Mouse (Mus musculus) heart, embryonic 12.5 days (tissue): Measurements from ENCODE around the gene Gm45233. TPM values are rescaled to one million over a fixed set of nuclear protein-coding genes. Genes with fewer than 3 reads are reported as not detected.
A peak's percentile ranks its signal among the peaks of the same experiment; 100 is the strongest.

ENCODE experiments used
- ATAC-seq: fragments of 200-750 bp; cut with Nextera tagmentation; 2 replicates; pipeline ENCODE4 v1.8.0; 2017; ENCODE audit warnings: moderate TSS enrichment, moderate library complexity; ENCODE audit not compliant: insufficient number of reproducible peaks, low FRiP score
- H3K27ac ChIP-seq: fragments of 300-500 bp; sonication (generic); 2 replicates; pipeline ENCODE4 v1.5.1; 2016; ENCODE audit warnings: mild to moderate bottlenecking, moderate library complexity; ENCODE audit not compliant: poor library complexity, severe bottlenecking
- H3K27me3 ChIP-seq: fragments of 300-500 bp; sonication (generic); replicated peaks from 2 replicates; pipeline ENCODE4 v1.6.1; 2016; ENCODE audit warnings: mild to moderate bottlenecking, moderate library complexity
- H3K36me3 ChIP-seq: fragments of 300-500 bp; sonication (generic); 2 replicates; pipeline ENCODE4 v1.6.1; 2016; ENCODE audit warnings: mild to moderate bottlenecking, moderate library complexity
- H3K4me1 ChIP-seq: fragments of 300-500 bp; sonication (generic); replicated peaks from 2 replicates; pipeline ENCODE4 v1.6.1; 2016; ENCODE audit warnings: mild to moderate bottlenecking
- H3K4me2 ChIP-seq: fragments of 300-500 bp; sonication (generic); 2 replicates; pipeline ENCODE4 v1.6.1; 2016; ENCODE audit warnings: mild to moderate bottlenecking, moderate library complexity
- H3K4me3 ChIP-seq: fragments of 300-500 bp; sonication (generic); 2 replicates; pipeline ENCODE4 v1.5.1; 2016; ENCODE audit warnings: mild to moderate bottlenecking
- H3K9ac ChIP-seq: fragments of 300-500 bp; sonication (generic); 2 replicates; pipeline ENCODE4 v1.6.1; 2016; ENCODE audit warnings: mild to moderate bottlenecking, moderate library complexity
- H3K9me3 ChIP-seq: fragments of 300-500 bp; sonication (generic); replicated peaks from 2 replicates; pipeline ENCODE4 v1.6.1; 2016; ENCODE audit warnings: mild to moderate bottlenecking, moderate library complexity
- WGBS: fragments of 180-500 bp; shearing (Covaris S2); methylation state at CpG from one replicate; pipeline ENCODE4 v1.1.7; 2016; 5-methylcytosine and 5-hydroxymethylcytosine counted together
- polyA plus RNA-seq: library from polyadenylated mRNA; unstranded; fragments of >200 nt; fragmentation: Nextera tagmentation; extraction: Ambion mirVana; gene quantifications from 2 replicates; pipeline ENCODE4 v1.2.1, GENCODE M21; 2016

Gm45233 gene
- polyA plus RNA-seq, 1 experiment from 2014 or later, result not detected

GRCm38 (mm10) chr7:43449811-43450210, 5.9 kb downstream of the Gm45233 start:
- Histone ChIP-seq H3K27me3 (no peaks in the 10 kb centered on the region), H3K4me3 (no peak overlapping the region), H3K4me2 (no peak overlapping the region), H3K4me1 (peaks cover 45% of the 10 kb centered on the region), H3K9ac (no peak overlapping the region), H3K9me3 (no peaks in the 10 kb centered on the region), H3K27ac (peak overlapping the region; percentile 42; the same call in 1 of the 2 replicates), H3K36me3 (peaks cover 41% of the 10 kb centered on the region)
- ATAC-seq, result no peak
- 90% methylated on average over 2 of the region's 2 CpGs for WGBS

GRCm38 (mm10) chr7:43451726-43452125, 7.8 kb downstream of the Gm45233 start:
- H3K4me3 ChIP-seq, result no peak overlapping the region
- WGBS, result 94% methylated on average over 11 of the region's 11 CpGs
- no peaks in the 10 kb centered on the region for H3K9me3 ChIP-seq
- peaks cover 27% of the 10 kb centered on the region for H3K4me1 ChIP-seq
- no peaks in the 10 kb centered on the region for H3K27me3 ChIP-seq
- no peak for ATAC-seq
- no peak overlapping the region for H3K4me2 ChIP-seq
- H3K9ac ChIP-seq, result no peak overlapping the region
- no peak overlapping the region for H3K27ac ChIP-seq
- peaks cover 60% of the 10 kb centered on the region for H3K36me3 ChIP-seq

GRCm38 (mm10) chr7:43452609-43453008, 8.7 kb downstream of the Gm45233 start:
- ATAC-seq, result no peak
- peaks cover 69% of the 10 kb centered on the region for H3K36me3 ChIP-seq
- no peaks in the 10 kb centered on the region for H3K9me3 ChIP-seq
- H3K4me3 ChIP-seq, result no peak overlapping the region
- WGBS, result 33% methylated on average over 4 of the region's 4 CpGs
- no peaks in the 10 kb centered on the region for H3K27me3 ChIP-seq
- no peak overlapping the region for H3K27ac ChIP-seq
- peaks cover 23% of the 10 kb centered on the region for H3K4me1 ChIP-seq
- no peak overlapping the region for H3K4me2 ChIP-seq
- H3K9ac ChIP-seq, result no peak overlapping the region

GRCm38 (mm10) chr7:43453599-43454355, 9.8 kb downstream of the Gm45233 start:
- Histone ChIP-seq H3K27me3 (no peaks in the 10 kb centered on the region), H3K9ac (no peak overlapping the region), H3K4me3 (no peak overlapping the region), H3K9me3 (no peaks in the 10 kb centered on the region), H3K27ac (no peak overlapping the region), H3K4me2 (no peak overlapping the region), H3K4me1 (peaks cover 12% of the 10 kb centered on the region), H3K36me3 (peaks cover 76% of the 10 kb centered on the region)
- 85% methylated on average over 14 of the region's 14 CpGs for WGBS
- no peak for ATAC-seq

GRCm38 (mm10) chr7:43454371-43454770, 10.4 kb downstream of the Gm45233 start:
- H3K4me1 ChIP-seq, result peaks cover 6% of the 10 kb centered on the region
- no peak overlapping the region for H3K4me2 ChIP-seq
- H3K27ac ChIP-seq, result no peak overlapping the region
- no peak for ATAC-seq
- H3K36me3 ChIP-seq, result peaks cover 76% of the 10 kb centered on the region
- no peaks in the 10 kb centered on the region for H3K27me3 ChIP-seq
- H3K4me3 ChIP-seq, result no peak overlapping the region
- H3K9me3 ChIP-seq, result no peaks in the 10 kb centered on the region
- 78% methylated on average over 6 of the region's 6 CpGs for WGBS
- H3K9ac ChIP-seq, result no peak overlapping the region

GRCm38 (mm10) chr7:43462851-43463250, 18.9 kb downstream of the Gm45233 start, which contains the start of gene Vsig10l:
Gene Vsig10l, plus strand, starts transcription at chr7:43463151.
- Histone ChIP-seq H3K4me3 (no peak within 1 kb of the TSS), H3K27me3 (peaks cover 23% of the 10 kb centered on the region), H3K9me3 (no peaks in the 10 kb centered on the region), H3K36me3 (peaks cover 5% of the 10 kb centered on the region), H3K4me2 (no peak within 1 kb of the TSS), H3K9ac (no peak within 1 kb of the TSS; the same call in 1 of the 2 replicates), H3K27ac (no peak within 1 kb of the TSS), H3K4me1 (peaks cover 6% of the 10 kb centered on the region)
- 45% methylated on average over 4 of the region's 4 CpGs for WGBS
- ATAC-seq, result no peak

- Histone ChIP-seq H3K27ac (no peak overlapping the region), H3K9me3 (no peaks in the 10 kb centered on the region), H3K27me3 (peaks cover 32% of the 10 kb centered on the region), H3K4me2 (no peak overlapping the region), H3K4me1 (peaks cover 6% of the 10 kb centered on the region), H3K4me3 (no peak overlapping the region), H3K9ac (no peak overlapping the region), H3K36me3 (no peaks in the 10 kb centered on the region)
- WGBS, result 74% methylated on average over 7 of the region's 7 CpGs
- ATAC-seq, result no peak
These were observed 20.0 kb downstream of the Gm45233 start for GRCm38 (mm10) chr7:43463976-43464375.

- H3K4me2 ChIP-seq, result peak overlapping the region; percentile 90
- no peak overlapping the region for H3K27ac ChIP-seq
- peak; percentile 70 for ATAC-seq
- H3K9me3 ChIP-seq, result no peaks in the 10 kb centered on the region
- peaks cover 32% of the 10 kb centered on the region for H3K27me3 ChIP-seq
- H3K4me3 ChIP-seq, result peak overlapping the region; percentile 56
- 6% methylated on average over 35 of the region's 35 CpGs for WGBS
- peaks cover 6% of the 10 kb centered on the region for H3K4me1 ChIP-seq
- H3K9ac ChIP-seq, result peak overlapping the region; percentile 66
- H3K36me3 ChIP-seq, result no peaks in the 10 kb centered on the region
These were observed 21.0 kb downstream of the Gm45233 start for GRCm38 (mm10) chr7:43464864-43465343.

GRCm38 (mm10) chr7:43465344-43466098, 21.6 kb downstream of the Gm45233 start:
- no peaks in the 10 kb centered on the region; the same call in 1 of the 2 replicates for H3K9me3 ChIP-seq
- H3K4me1 ChIP-seq, result peaks cover 6% of the 10 kb centered on the region
- H3K27me3 ChIP-seq, result peaks cover 32% of the 10 kb centered on the region
- peak overlapping the region; percentile 66 for H3K9ac ChIP-seq
- no peak overlapping the region for H3K27ac ChIP-seq
- peak overlapping the region; percentile 56 for H3K4me3 ChIP-seq
- peak overlapping the region; percentile 90 for H3K4me2 ChIP-seq
- peak; percentile 87 for ATAC-seq
- no peaks in the 10 kb centered on the region for H3K36me3 ChIP-seq
- WGBS, result under 1% methylated on average over 33 of the region's 33 CpGs

- Histone ChIP-seq H3K36me3 (no peaks in the 10 kb centered on the region), H3K9me3 (no peaks in the 10 kb centered on the region; the same call in 1 of the 2 replicates), H3K27ac (no peak overlapping the region), H3K4me2 (peak overlapping the region; percentile 90), H3K4me3 (peak overlapping the region; percentile 56), H3K4me1 (peaks cover 6% of the 10 kb centered on the region), H3K27me3 (peaks cover 32% of the 10 kb centered on the region), H3K9ac (peak overlapping the region; percentile 66; the same call in 1 of the 2 replicates)
- under 1% methylated on average over 31 of the region's 33 CpGs for WGBS
- peak; percentile 67 for ATAC-seq
These were observed 22.3 kb downstream of the Gm45233 start for GRCm38 (mm10) chr7:43466099-43466694.

- Histone ChIP-seq H3K36me3 (no peaks in the 10 kb centered on the region), H3K4me1 (peaks cover 6% of the 10 kb centered on the region), H3K27me3 (peaks cover 44% of the 10 kb centered on the region), H3K9me3 (no peaks in the 10 kb centered on the region; the same call in 1 of the 2 replicates), H3K4me2 (no peak overlapping the region), H3K9ac (no peak overlapping the region), H3K27ac (no peak overlapping the region), H3K4me3 (no peak overlapping the region)
- no peak for ATAC-seq
- whole genome bisulfite sequencing, result 32% methylated on average over 8 of the region's 8 CpGs
These were observed 26.4 kb downstream of the Gm45233 start for GRCm38 (mm10) chr7:43470373-43470772.
